Mouse (Mus musculus): ENCODE results near the gene Prmt3.

- TF ChIP-seq CTCF (IDR thresholded peaks at IDR 0.05; ENCODE audit: low read depth, low read length) (no peak), GATA2 (IDR thresholded peaks at IDR 0.05; ENCODE audit: borderline replicate concordance, low read depth, low read length) (no peak)
These were observed 49.8 kb downstream of the Prmt3 start for GRCm38 (mm10) chr7:49827920-49828319.
